Mouse (Mus musculus): ENCODE data around the gene Gsto1.

GRCm38 (mm10) chr19:47834614-47835013 is 20.2 kb upstream of the Gsto1 start:
- TF ChIP-seq ZNF384 (IDR thresholded peaks at IDR 0.05; ENCODE audit: low read depth, low read length): no peak
- no peak for TF ChIP-seq MAFK (IDR thresholded peaks at IDR 0.05; ENCODE audit: insufficient read depth, low read depth, low read length)
- no peak for TF ChIP-seq CHD2 (IDR thresholded peaks at IDR 0.05; ENCODE audit: low read depth, low read length)
- no peak for TF ChIP-seq HCFC1 (IDR thresholded peaks at IDR 0.05; ENCODE audit: borderline replicate concordance, insufficient read depth, low read length)

All from ES-E14 (cell line).